Comparison of ENCODE assay signal across 7 mouse cellular contexts in the genomic region with DNA sequence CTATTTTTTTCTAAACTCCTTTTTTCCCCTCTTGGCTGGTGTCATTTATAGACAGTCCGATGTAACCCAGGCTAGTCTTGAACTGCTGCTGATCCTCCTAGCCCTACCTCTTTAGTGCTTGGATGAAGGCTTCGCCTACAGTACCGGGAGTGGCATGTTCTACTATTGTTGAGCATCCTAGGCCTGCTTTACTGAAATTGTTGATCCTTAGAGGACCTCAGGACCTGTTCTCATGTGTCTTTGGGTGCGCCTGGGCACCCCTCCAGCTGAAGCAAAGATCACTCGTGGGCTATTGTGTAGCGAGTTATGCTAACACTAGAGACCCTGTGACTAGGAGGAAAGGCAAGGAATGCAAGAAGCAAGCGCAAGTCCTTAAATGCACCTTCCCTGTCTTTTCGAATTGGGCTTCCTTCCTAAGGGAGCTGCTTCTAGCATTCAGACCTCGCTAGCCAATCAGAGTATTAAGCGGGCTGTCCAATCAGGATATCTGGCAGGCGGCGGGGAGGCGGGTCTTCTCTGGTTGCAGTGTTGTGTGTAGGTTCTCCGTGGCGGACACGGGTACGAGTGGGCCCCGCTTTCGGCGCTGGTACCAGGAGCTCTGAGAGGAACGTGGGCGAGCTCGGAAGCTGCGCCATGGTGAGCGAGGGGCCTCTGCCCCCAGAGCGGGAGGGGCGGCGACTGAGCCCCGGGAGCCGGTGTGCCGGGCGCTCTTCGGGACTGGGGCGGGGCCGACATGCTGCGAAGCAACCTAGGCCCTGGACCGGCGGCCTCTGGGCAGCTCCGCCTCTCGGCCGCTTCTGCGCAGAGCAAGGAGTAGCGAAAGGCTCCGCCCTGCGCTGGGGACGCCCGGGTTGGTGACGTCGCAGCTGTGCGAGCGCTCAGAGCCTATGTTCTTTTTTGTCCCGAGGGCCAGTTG. TPM values are rescaled to one million over a fixed set of nuclear protein-coding genes. Genes with fewer than 3 reads are reported as not detected.
DNase-seq lines count a peak whose midpoint lies in the region; ATAC-seq lines count a peak whose summit lies in the region.

No protein-coding gene starts in this region.

- H3K9me3 ChIP-seq in intestine, embryonic 16.5 days (ENCODE audit: control insufficient read depth, low read length) = no peaks in the 10 kb centered on the region
- no peaks in the 10 kb centered on the region for H3K9me3 ChIP-seq in midbrain, embryonic 11.5 days (ENCODE audit: control insufficient read depth, low read length)

- H3K9ac ChIP-seq in intestine, embryonic 16.5 days (ENCODE audit: low read depth, low read length) = peak overlapping the region; percentile 83
- H3K9ac ChIP-seq in midbrain, embryonic 11.5 days (ENCODE audit: low read length) = peak overlapping the region; percentile 72

- peak overlapping the region; percentile 83 for H3K4me3 ChIP-seq in intestine, embryonic 16.5 days (ENCODE audit: low read length)
- H3K4me3 ChIP-seq in midbrain, embryonic 11.5 days (ENCODE audit: low read depth, low read length) = peak overlapping the region; percentile 56

- H3K4me2 ChIP-seq in intestine, embryonic 16.5 days (ENCODE audit: low read depth, low read length) = peak overlapping the region; percentile 69
- H3K4me2 ChIP-seq in midbrain, embryonic 11.5 days = peak overlapping the region; percentile 51

- peak; percentile 93 for DNase-seq in adrenal gland, adult 8-10 months
- peak; percentile 94 for DNase-seq in embryo, embryonic 9.5 days (ENCODE audit: extremely low spot score)
- peak; percentile 88 to 94 for DNase-seq in gastrocnemius, postnatal 4 days (ENCODE audit: low spot score in 2 of 2)
- DNase-seq in left cerebral cortex, postnatal 36 days (ENCODE audit: low spot score in 2 of 2) = peak; percentile 96 to 98
- peak; percentile 99 for DNase-seq in midbrain, embryonic 11.5 days (ENCODE audit: low spot score, missing footprints)
- DNase-seq in skeletal muscle tissue, adult 2 months (ENCODE audit: low read depth, low spot score) = peak; percentile 92

- H3K4me1 ChIP-seq in intestine, embryonic 16.5 days (ENCODE audit: control insufficient read depth, insufficient read depth, low read length) = peaks cover 3% of the 10 kb centered on the region
- H3K4me1 ChIP-seq in midbrain, embryonic 11.5 days (ENCODE audit: control insufficient read depth, insufficient read depth, low read length) = peaks cover 5% of the 10 kb centered on the region; the same call in 1 of the 2 replicates

- 3% methylated on average over 52 of the region's 52 CpGs for WGBS in intestine, embryonic 16.5 days
- WGBS in midbrain, embryonic 11.5 days = 4% methylated on average over 52 of the region's 52 CpGs

- no peaks in the 10 kb centered on the region for H3K27me3 ChIP-seq in intestine, embryonic 16.5 days (replicated peaks; ENCODE audit: control insufficient read depth, insufficient read depth, low read length)
- H3K27me3 ChIP-seq in midbrain, embryonic 11.5 days (ENCODE audit: control insufficient read depth, insufficient read depth, low read length) = no peaks in the 10 kb centered on the region

- peak; percentile 100 for ATAC-seq in intestine, embryonic 16.5 days
- ATAC-seq in midbrain, embryonic 11.5 days (ENCODE audit: low FRiP score) = peak; percentile 100

- intact Hi-C loops in left cerebral cortex, postnatal 36 days (cut with DNase I) = loop anchor here (5.0 kb wide), 1 partner anchor 35 kb away; a partner anchor contains a TSS

- no peaks in the 10 kb centered on the region for H3K36me3 ChIP-seq in intestine, embryonic 16.5 days (ENCODE audit: control insufficient read depth, insufficient read depth, low read length)
- H3K36me3 ChIP-seq in midbrain, embryonic 11.5 days (ENCODE audit: control insufficient read depth, insufficient read depth, low read length) = peaks cover 2% of the 10 kb centered on the region; the same call in 1 of the 2 replicates

- peak overlapping the region; percentile 96 for H3K27ac ChIP-seq in intestine, embryonic 16.5 days (ENCODE audit: low read length)
- peak overlapping the region; percentile 74 for H3K27ac ChIP-seq in midbrain, embryonic 11.5 days (ENCODE audit: low read depth, low read length)

RNA-seq across cellular contexts. Expression of a gene that starts 34.7 kb away (rescaled TPM):
- total RNA-seq in adrenal gland, adult 8-10 months (2022) = 1 to 10 TPM; 2.0 to 4.5 (median 3.0) TPM
- 1 to 10 TPM; 2.7 to 2.8 TPM for total RNA-seq in gastrocnemius, postnatal 4 days (2021)
- polyA plus RNA-seq in intestine, embryonic 16.5 days (2015; fragmentation: Nextera tagmentation; extraction: Ambion mirVana) = 0.81 and 0.95 TPM in 2 replicates
- total RNA-seq in left cerebral cortex, postnatal 36 days (2021) = 1 to 10 TPM; 4.1 to 4.9 TPM
- 4.4 and 4.9 TPM in 2 replicates for polyA plus RNA-seq in midbrain, embryonic 11.5 days (2014; fragmentation: Nextera tagmentation; extraction: Ambion mirVana)

Comparison
In these comparisons a context has a peak if more than half of its experiments do, and no peak if none do; other contexts are left out.
1. Peak in every context shown above with its lines: DNase-seq, ATAC-seq, H3K4me3 ChIP-seq and H3K27ac ChIP-seq.